Mouse (Mus musculus): ENCODE results near the gene Acox1. TPM values are rescaled to one million over a fixed set of nuclear protein-coding genes. Genes with fewer than 3 reads are reported as not detected.

Acox1 gene
- polyA plus RNA-seq, 1 experiment from 2014 or later, result 24.5 TPM

GRCm38 (mm10) chr11:116174775-116175448, 23.9 kb downstream of the Acox1 start:
- Histone ChIP-seq H3K27me3 (ENCODE audit: insufficient read depth, poor library complexity, severe bottlenecking) (no peaks in the 10 kb centered on the region), H3K4me1 (no peaks in the 10 kb centered on the region), H3K27ac (no peak overlapping the region), H3K36me3 (peaks cover 85% of the 10 kb centered on the region), H3K4me3 (no peak overlapping the region), H3K9me3 (no peaks in the 10 kb centered on the region)
- WGBS, result 92% methylated on average over 22 of the region's 22 CpGs
- no peak for DNase-seq (ENCODE audit: low spot score)

- Histone ChIP-seq H3K27ac (no peak overlapping the region), H3K4me1 (peaks cover 8% of the 10 kb centered on the region; the same call in 1 of the 2 replicates), H3K27me3 (ENCODE audit: insufficient read depth, poor library complexity, severe bottlenecking) (no peaks in the 10 kb centered on the region), H3K9me3 (no peaks in the 10 kb centered on the region), H3K4me3 (no peak overlapping the region), H3K36me3 (peaks cover 57% of the 10 kb centered on the region)
- no peak for DNase-seq (ENCODE audit: low spot score)
- 91% methylated on average over 2 of the region's 2 CpGs for WGBS
Observed at GRCm38 (mm10) chr11:116171959-116172358, 26.9 kb downstream of the Acox1 start.

DNA sequence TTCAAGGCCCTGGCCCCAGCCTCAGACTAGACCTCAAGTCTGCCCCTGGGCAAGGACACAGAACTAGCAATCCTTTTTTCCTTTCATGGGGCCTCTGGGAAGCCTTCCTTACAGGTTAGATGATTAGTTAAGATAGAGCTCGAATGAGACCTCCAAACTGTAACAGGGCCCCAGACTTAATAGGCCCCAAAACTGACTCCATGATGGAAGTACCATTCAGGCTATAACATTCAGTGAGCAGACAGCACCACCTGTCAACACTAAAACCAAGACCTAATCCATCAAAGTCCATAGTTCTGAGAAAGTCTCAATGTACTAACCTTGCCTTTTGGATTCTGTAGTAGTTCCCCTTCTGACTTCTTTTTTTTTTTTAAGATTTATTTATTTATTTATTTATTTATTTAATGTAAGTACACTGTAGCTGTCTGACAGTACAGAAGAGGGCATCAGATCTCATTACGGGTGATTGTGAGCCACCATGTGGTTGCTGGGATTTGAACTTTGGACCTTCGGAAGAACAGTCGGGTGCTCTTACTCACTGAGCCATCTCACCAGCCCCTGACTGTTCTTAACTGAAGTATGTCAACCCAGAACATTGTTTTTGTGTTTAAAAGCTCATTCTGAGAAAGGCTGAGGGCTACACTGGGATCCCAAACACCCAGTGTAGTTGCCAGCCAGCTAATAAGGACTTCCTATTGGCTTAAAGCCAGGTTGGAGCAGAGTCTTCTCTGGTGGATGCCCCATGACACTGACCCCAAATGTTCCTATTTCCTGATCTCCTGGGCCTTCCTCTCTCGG, 28.6 kb downstream of the Acox1 start:
- Histone ChIP-seq H3K9me3 (no peaks in the 10 kb centered on the region), H3K4me1 (peaks cover 16% of the 10 kb centered on the region; the same call in 1 of the 2 replicates), H3K27ac (no peak overlapping the region), H3K4me3 (no peak overlapping the region), H3K27me3 (ENCODE audit: insufficient read depth, poor library complexity, severe bottlenecking) (no peaks in the 10 kb centered on the region), H3K36me3 (peaks cover 50% of the 10 kb centered on the region)
- DNase-seq (ENCODE audit: low spot score), result no peak
- 76% methylated on average over 5 of the region's 5 CpGs for WGBS

GRCm38 (mm10) chr11:116169214-116169613, 29.6 kb downstream of the Acox1 start:
- no peak for DNase-seq (ENCODE audit: low spot score)
- Histone ChIP-seq H3K27ac (no peak overlapping the region), H3K4me3 (no peak overlapping the region), H3K27me3 (ENCODE audit: insufficient read depth, poor library complexity, severe bottlenecking) (no peaks in the 10 kb centered on the region), H3K4me1 (peaks cover 21% of the 10 kb centered on the region; the same call in 1 of the 2 replicates), H3K9me3 (no peaks in the 10 kb centered on the region), H3K36me3 (peaks cover 48% of the 10 kb centered on the region)
- WGBS, result 71% methylated on average over 3 of the region's 3 CpGs

GRCm38 (mm10) chr11:116167884-116168439, 30.9 kb downstream of the Acox1 start, which contains the start of gene Fbf1:
Gene Fbf1 (minus strand): TSS chr11:116168166.
- Histone ChIP-seq H3K36me3 (peaks cover 47% of the 10 kb centered on the region), H3K4me3 (peak within 1 kb of the TSS; percentile 83), H3K27me3 (ENCODE audit: insufficient read depth, poor library complexity, severe bottlenecking) (no peaks in the 10 kb centered on the region), H3K27ac (peak within 1 kb of the TSS; percentile 96), H3K4me1 (peaks cover 21% of the 10 kb centered on the region; the same call in 1 of the 2 replicates), H3K9me3 (no peaks in the 10 kb centered on the region)
- peak; percentile 99 for DNase-seq (ENCODE audit: low spot score)
- under 1% methylated on average over 40 of the region's 40 CpGs for WGBS

GRCm38 (mm10) chr11:116167232-116167631, 31.6 kb downstream of the Acox1 start:
- H3K4me1 ChIP-seq, result peaks cover 23% of the 10 kb centered on the region; the same call in 1 of the 2 replicates
- 7% methylated on average over 6 of the region's 6 CpGs for WGBS

GRCm38 (mm10) chr11:116163002-116163401, 35.8 kb downstream of the Acox1 start:
- Histone ChIP-seq H3K4me3 (no peak overlapping the region), H3K9me3 (no peaks in the 10 kb centered on the region), H3K27ac (no peak overlapping the region), H3K4me1 (peaks cover 21% of the 10 kb centered on the region; the same call in 1 of the 2 replicates), H3K27me3 (ENCODE audit: insufficient read depth, poor library complexity, severe bottlenecking) (no peaks in the 10 kb centered on the region), H3K36me3 (peaks cover 60% of the 10 kb centered on the region)
- DNase-seq (ENCODE audit: low spot score), result no peak
- WGBS, result 68% methylated on average over 9 of the region's 9 CpGs

More at GRCm38 (mm10) chr11:116167232-116167631, 31.6 kb downstream of the Acox1 start:
- H3K4me3 ChIP-seq, result peak overlapping the region; percentile 83
- no peaks in the 10 kb centered on the region for H3K27me3 ChIP-seq (ENCODE audit: insufficient read depth, poor library complexity, severe bottlenecking)
- peak overlapping the region; percentile 96 for H3K27ac ChIP-seq
- no peak for DNase-seq (ENCODE audit: low spot score)
- H3K9me3 ChIP-seq, result no peaks in the 10 kb centered on the region
- H3K36me3 ChIP-seq, result peaks cover 40% of the 10 kb centered on the region

DNA sequence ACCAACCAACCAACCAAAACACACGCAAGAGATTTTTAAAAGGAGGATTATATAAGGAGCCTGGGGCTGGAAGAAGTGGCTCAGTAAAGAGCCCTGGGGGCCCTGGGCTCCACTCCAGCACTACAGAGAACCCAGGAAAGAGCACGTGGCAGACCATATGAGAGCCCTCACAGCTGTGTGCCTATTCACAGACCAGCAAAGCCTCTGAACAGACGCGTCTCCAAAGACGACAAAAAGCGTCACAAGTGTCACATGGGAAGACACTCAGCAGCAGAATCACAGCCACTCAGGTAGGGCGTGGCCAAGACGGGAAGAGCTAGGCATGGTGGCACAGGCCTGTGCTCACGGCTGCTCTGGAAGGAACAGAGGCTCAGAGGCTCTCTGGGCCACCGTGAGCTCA, 36.7 kb downstream of the Acox1 start:
- no peaks in the 10 kb centered on the region for H3K9me3 ChIP-seq
- H3K4me3 ChIP-seq, result no peak overlapping the region
- H3K36me3 ChIP-seq, result peaks cover 67% of the 10 kb centered on the region
- no peak overlapping the region for H3K27ac ChIP-seq
- H3K27me3 ChIP-seq (ENCODE audit: insufficient read depth, poor library complexity, severe bottlenecking), result no peaks in the 10 kb centered on the region
- WGBS, result 78% methylated on average over 10 of the region's 10 CpGs
- no peak for DNase-seq (ENCODE audit: low spot score)
- H3K4me1 ChIP-seq, result peaks cover 19% of the 10 kb centered on the region; the same call in 1 of the 2 replicates

GRCm38 (mm10) chr11:116161312-116161711, 37.5 kb downstream of the Acox1 start:
- Histone ChIP-seq H3K27ac (no peak overlapping the region), H3K4me3 (no peak overlapping the region), H3K27me3 (ENCODE audit: insufficient read depth, poor library complexity, severe bottlenecking) (no peaks in the 10 kb centered on the region), H3K9me3 (no peaks in the 10 kb centered on the region), H3K36me3 (peaks cover 75% of the 10 kb centered on the region), H3K4me1 (peaks cover 14% of the 10 kb centered on the region; the same call in 1 of the 2 replicates)
- WGBS, result 72% methylated on average over 12 of the region's 12 CpGs
- no peak for DNase-seq (ENCODE audit: low spot score)

DNA sequence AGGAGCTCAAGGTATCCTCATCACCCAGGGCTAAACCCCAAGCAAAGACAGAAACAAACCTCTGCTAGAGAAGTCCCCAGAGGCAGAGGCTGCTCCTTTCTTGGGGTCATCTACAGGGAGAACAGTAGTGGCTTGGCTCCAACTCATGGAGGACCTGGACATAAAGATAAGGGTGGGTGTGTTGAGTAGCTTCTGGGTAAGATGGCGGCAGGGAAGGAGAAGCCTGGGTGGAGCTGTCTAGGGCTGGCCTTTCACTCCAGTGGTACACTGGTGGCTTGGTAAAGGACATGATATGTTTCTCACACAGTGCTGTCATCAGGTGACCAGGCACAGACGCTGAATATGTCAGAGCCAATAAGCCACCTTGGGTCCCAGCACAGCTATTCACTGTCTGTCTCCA, 47.9 kb downstream of the Acox1 start:
- Histone ChIP-seq H3K27ac (peak overlapping the region; percentile 73), H3K4me1 (peaks cover 22% of the 10 kb centered on the region), H3K36me3 (peaks cover 99% of the 10 kb centered on the region), H3K27me3 (ENCODE audit: insufficient read depth, poor library complexity, severe bottlenecking) (peaks cover 14% of the 10 kb centered on the region; the same call in 1 of the 2 replicates), H3K4me3 (no peak overlapping the region), H3K9me3 (no peaks in the 10 kb centered on the region)
- WGBS, result 88% methylated on average over 2 of the region's 2 CpGs
- DNase-seq (ENCODE audit: low spot score), result no peak

- DNase-seq (ENCODE audit: low spot score), result no peak
- peaks cover 22% of the 10 kb centered on the region for H3K4me1 ChIP-seq
- 72% methylated on average over 6 of the region's 6 CpGs for WGBS
- no peaks in the 10 kb centered on the region for H3K9me3 ChIP-seq
- H3K36me3 ChIP-seq, result peaks cover 99% of the 10 kb centered on the region
- H3K27me3 ChIP-seq (ENCODE audit: insufficient read depth, poor library complexity, severe bottlenecking), result peaks cover 14% of the 10 kb centered on the region; the same call in 1 of the 2 replicates
- no peak overlapping the region for H3K27ac ChIP-seq
- H3K4me3 ChIP-seq, result no peak overlapping the region
Observed at GRCm38 (mm10) chr11:116149341-116149740, 49.5 kb downstream of the Acox1 start.

GRCm38 (mm10) chr11:116148761-116149221, 50.1 kb downstream of the Acox1 start:
- Histone ChIP-seq H3K4me1 (peaks cover 22% of the 10 kb centered on the region), H3K4me3 (0 out of 2 replicates have a peak overlapping the region, but pooled peaks have one; percentile 12), H3K36me3 (peaks cover 99% of the 10 kb centered on the region), H3K27ac (peak overlapping the region; percentile 11; the same call in 1 of the 2 replicates), H3K27me3 (ENCODE audit: insufficient read depth, poor library complexity, severe bottlenecking) (peaks cover 14% of the 10 kb centered on the region; the same call in 1 of the 2 replicates), H3K9me3 (no peaks in the 10 kb centered on the region)
- DNase-seq (ENCODE audit: low spot score), result no peak
- 41% methylated on average over 20 of the region's 20 CpGs for WGBS

All from heart, embryonic 10.5 days (tissue).